Mouse (Mus musculus): ENCODE results near the gene Arid4a. TPM values are rescaled to one million over a fixed set of nuclear protein-coding genes. Genes with fewer than 3 reads are reported as not detected.
"Not testable (repeated sequence)": the region's sequence is repeated elsewhere in the genome, so short reads cannot be mapped to it uniquely, and the experiment has no call there.

Gene Arid4a
- polyA plus RNA-seq, 1 experiment: 2.0 TPM

DNA sequence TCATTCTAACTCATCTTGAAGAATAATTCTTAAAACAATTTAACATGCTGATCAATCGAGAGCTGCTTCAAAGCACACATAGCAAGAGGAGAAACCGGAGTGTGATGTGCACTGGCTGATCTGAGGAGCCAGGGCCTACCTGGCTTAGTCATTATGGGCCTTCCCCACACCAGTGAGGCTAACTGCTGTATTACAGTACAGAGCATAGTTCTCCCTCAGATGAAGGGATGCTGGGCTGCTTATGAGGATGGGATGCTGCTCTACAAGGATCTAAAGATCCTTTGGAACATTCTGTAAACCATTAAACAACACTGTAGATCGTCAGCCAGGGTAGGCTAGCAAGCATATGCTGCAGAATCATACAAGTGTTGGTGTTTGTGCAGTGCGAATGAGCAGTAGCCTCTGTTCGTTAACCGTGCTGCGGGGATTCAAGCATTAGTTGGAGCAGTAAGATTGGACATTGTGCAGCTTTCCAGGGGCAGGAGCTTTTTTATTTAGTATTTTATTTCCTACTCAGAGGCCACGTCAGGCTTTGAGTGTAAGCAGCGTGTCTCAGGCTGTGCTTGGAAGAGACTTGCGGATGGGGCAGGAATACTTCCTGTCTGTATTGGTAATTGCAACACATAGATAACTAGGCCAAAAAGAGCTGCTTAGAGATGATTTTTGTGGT is 33.9 kb downstream of the Arid4a start:
- no peak for DNase-seq (ENCODE audit: low read depth, low spot score)
- WGBS: 78% methylated on average over 10 of the region's 10 CpGs

DNA sequence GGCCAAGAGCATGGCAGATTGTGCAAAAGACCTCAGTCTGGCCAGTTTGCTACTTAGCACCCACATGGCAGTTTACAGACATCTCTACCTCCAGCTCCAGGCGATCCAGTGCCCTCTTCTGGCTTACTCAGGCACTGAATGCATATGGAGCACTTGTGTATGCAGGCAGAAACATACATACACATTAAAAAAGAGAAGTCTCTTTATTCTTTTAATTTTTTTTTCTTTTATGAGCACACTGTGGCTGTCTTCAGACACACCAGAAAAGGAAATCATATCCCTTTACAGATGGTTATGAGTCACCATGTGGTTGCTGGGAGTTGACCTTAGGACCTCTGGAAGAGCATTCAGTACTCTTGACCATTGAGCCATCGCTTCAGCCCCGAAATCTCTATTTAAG is 35.3 kb downstream of the Arid4a start:
- no peak for DNase-seq (ENCODE audit: low read depth, low spot score)
- WGBS: 56% methylated on average over 3 of the region's 3 CpGs

DNA sequence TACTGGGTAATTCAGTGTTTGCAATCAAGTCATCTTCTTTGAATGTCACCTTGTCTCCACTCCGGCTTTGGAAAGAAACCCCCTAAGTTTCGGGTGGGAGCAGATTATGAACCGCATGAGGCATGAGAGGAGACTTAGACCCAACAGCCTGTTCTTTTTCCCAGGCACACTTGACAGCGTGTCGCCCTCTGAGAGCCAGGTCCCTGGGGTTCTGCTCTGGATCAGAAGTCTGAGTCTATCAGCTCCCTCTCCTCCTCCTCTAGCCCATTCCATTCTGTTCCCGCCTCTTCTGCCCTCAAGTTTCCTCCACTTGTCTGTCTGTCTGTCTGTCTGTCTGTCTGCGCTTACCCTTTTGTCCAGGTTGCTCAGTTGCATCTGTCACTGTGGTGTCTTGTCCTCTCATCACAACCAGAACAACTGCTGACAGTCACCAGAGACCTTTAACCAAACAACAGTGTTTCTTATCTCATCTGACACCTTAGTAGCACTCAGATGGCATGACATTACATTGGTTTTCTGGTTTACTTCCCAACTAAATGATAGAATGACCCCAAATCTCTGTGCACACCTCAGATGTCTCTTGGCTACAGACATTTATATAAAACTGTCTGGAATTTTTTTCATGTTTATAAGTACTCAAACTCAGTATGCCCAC is 36.7 kb downstream of the Arid4a start:
- DNase-seq (ENCODE audit: low read depth, low spot score): no peak
- WGBS: 80% methylated on average over 7 of the region's 7 CpGs

DNA sequence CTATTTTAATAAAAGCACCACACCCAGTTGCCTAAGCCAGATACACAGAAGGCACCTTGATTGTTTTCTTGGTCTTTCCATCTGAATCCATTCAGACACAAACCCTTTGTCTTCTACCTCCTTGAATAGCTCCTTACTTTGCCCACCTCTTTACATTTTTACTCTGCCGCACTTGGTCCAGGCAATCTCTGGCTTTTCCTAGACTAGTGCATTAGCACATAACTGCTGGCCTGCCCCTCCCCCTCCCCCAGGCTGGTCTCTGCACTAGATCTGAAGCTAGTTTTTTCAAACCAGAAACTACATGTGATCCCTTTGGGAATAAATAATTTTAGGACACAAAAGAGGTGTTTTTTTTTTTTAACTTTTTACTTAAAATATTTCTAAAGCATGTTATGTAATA is 37.2 kb downstream of the Arid4a start:
- 81% methylated on average over 1 of the region's 1 CpGs for WGBS
- DNase-seq (ENCODE audit: low read depth, low spot score): no peak

DNA sequence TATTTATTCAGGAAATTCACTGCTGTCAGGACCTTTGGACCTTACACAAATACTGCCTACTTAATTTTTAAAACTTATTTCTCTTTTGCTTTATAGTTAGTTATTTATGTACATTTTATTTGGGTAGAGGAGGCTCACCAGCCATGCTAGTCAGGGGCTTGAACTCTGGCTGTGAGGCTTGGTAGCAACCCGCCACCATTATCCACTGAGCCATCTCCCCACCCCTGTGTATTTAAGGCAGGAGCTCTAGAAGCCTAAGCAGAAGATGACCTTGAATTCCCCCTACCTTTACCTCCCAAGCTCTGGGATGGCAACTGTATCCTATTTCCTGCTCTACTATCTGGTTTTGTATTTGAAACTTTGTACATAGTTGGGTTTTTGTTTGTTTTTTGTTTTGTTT is 37.7 kb downstream of the Arid4a start:
- no peak for DNase-seq (ENCODE audit: low read depth, low spot score)
- WGBS: 89% methylated on average over 1 of the region's 1 CpGs

GRCm38 (mm10) chr12:71055537-71055936 is 39.7 kb downstream of the Arid4a start:
- 81% methylated on average over 3 of the region's 3 CpGs for WGBS
- no peak for DNase-seq (ENCODE audit: low read depth, low spot score)

- DNase-seq (ENCODE audit: low read depth, low spot score): no peak
- 96% methylated on average over 7 of the region's 7 CpGs for WGBS
Observed at GRCm38 (mm10) chr12:71059741-71060140, 44.0 kb downstream of the Arid4a start.

GRCm38 (mm10) chr12:71069846-71070245 is 54.1 kb downstream of the Arid4a start:
- WGBS: 92% methylated on average over 17 of the region's 17 CpGs
- DNase-seq (ENCODE audit: low read depth, low spot score): no peak

GRCm38 (mm10) chr12:71072048-71072447 is 56.3 kb downstream of the Arid4a start:
- 84% methylated on average over 4 of the region's 4 CpGs for WGBS
- no peak for DNase-seq (ENCODE audit: low read depth, low spot score)

DNA sequence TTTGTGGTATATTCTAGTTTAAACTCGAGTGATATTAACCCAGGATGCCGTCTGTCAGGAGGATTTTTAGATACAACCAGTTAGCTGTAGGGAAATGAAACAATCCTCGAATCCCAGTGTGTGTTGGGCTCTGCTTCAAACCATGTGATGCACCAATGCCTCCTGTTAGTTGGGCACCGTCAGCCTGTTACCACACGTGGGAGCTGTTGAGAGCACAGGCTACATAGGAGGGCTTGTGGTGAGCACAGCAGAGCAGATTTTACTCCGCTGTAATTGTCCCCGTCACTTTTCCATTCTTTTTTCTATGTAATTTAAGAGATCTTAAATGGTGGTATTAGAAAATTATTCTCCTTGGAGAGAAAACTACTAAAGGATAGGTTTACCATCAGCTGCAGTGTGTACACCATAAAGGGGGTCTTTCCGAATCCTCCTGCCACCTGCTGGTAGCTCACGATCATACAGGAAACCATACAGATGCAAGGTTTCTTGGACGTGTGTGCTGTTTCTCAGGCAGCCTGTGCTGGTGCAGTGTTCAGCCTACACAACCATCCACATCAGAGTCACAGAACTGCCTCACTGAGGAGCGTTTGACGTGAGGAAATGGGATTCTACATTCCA is 57.4 kb downstream of the Arid4a start:
- no peak for DNase-seq (ENCODE audit: low read depth, low spot score)
- 63% methylated on average over 12 of the region's 12 CpGs for WGBS

- 94% methylated on average over 8 of the region's 8 CpGs for WGBS
- no peak for DNase-seq (ENCODE audit: low read depth, low spot score)
Observed at GRCm38 (mm10) chr12:71086331-71086730, 70.5 kb downstream of the Arid4a start.

GRCm38 (mm10) chr12:71104275-71104674 is 88.5 kb downstream of the Arid4a start:
- not testable (repeated sequence) for DNase-seq (ENCODE audit: low read depth, low spot score)

GRCm38 (mm10) chr12:71107216-71107771 is 91.5 kb downstream of the Arid4a start:
- DNase-seq (ENCODE audit: low read depth, low spot score): no peak
- WGBS: 91% methylated on average over 6 of the region's 6 CpGs

More at GRCm38 (mm10) chr12:71104275-71104674, 88.5 kb downstream of the Arid4a start:
- WGBS: 73% methylated on average over 4 of the region's 4 CpGs

DNA sequence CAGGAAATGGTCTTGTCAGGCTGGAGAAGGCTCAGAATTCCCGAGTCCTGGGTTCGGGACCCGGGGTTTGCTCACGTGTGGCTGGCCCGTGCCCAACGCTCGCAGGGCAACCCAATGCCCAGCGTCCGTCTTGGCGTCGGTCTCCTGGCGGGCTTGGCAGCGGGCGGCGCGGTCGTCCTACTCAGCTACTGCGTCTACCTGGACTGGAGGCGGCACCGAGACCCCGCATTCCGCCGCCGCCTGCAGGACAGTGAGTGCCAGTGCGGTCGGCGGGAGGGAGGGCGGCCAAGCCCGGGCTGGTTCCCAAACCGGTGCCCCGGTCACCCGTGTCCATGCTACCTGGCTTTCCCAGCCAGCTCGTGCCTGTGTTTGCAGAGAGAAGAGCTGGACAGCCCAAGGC is 95.5 kb downstream of the Arid4a start, which contains the start of gene Tomm20l:
Tomm20l (plus strand) TSS at position 98 of the 400 bp plus-strand sequence.
- no peak for DNase-seq (ENCODE audit: low read depth, low spot score)
- 10% methylated on average over 33 of the region's 33 CpGs for WGBS

DNA sequence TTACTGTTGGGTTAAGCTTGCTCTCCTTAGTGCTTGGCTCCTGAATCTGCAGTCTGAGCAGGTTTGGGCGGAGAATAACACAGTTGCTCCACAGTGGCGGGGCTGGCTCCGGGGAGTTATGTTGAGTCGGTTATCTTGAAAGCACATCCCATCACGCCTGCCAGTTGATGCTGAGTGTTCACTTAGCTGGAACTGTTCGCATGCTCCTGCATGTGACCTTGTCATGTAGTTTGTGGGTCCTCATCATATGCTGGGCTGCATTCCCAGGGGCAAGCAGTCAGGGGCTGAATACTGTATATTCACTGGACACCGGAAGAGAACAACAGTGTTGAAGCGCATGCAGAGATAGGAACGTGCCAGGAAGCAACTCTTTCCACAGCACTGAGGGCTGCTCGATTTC is 97.3 kb downstream of the Arid4a start:
- WGBS: 86% methylated on average over 10 of the region's 10 CpGs
- no peak for DNase-seq (ENCODE audit: low read depth, low spot score)

DNA sequence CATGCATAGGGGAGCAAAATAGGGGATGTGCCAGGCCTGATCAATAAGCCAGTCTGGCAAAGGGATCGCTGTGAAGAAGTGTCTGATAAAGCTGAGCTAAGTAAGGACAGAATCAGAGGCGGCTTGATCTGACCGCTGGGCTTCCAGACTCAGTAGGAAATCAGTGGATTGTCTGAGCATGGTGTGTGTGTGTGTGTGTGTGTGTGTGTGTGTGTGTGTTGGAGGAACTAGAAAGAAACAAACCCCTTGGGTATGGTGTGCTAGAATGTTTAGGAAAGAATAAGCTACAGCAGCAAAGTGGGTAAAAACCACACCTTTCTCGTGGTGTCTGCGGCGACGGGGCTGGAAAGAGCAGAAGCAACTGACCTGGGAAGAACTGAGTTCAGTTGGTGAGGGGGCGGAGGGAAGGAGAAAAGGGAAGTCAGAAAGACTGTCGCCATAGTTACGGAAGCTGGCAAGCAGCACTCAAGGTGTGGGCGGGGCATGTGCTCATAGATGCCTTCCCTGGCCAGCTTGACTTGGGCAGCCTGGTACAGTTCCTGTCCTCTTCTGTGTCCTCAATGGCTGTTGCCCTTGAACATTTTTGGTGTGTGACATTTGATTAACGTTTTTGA is 98.0 kb downstream of the Arid4a start:
- no peak for DNase-seq (ENCODE audit: low read depth, low spot score)
- 23% methylated on average over 12 of the region's 12 CpGs for WGBS

- DNase-seq (ENCODE audit: low read depth, low spot score): no peak
- WGBS: 72% methylated on average over 5 of the region's 5 CpGs
Observed at GRCm38 (mm10) chr12:71116411-71116810, 100.6 kb downstream of the Arid4a start.

GRCm38 (mm10) chr12:71122731-71123130 is 106.9 kb downstream of the Arid4a start:
- 85% methylated on average over 10 of the region's 10 CpGs for WGBS
- no peak for DNase-seq (ENCODE audit: low read depth, low spot score)

GRCm38 (mm10) chr12:71123286-71123685 is 107.5 kb downstream of the Arid4a start:
- no peak for DNase-seq (ENCODE audit: low read depth, low spot score)
- WGBS: 86% methylated on average over 9 of the region's 9 CpGs

- no peak for DNase-seq (ENCODE audit: low read depth, low spot score)
- 12% methylated on average over 5 of the region's 5 CpGs for WGBS
Observed at GRCm38 (mm10) chr12:71135581-71135980, 119.8 kb downstream of the Arid4a start.
